Mouse (Mus musculus) bone marrow, adult 2 months (tissue): ENCODE measurements around the gene Mrpl54.

Source experiments
- CTCF ChIP-seq: fragments of 200-500 bp; IDR thresholded peaks from 2 replicates; pipeline ENCODE4 v1.5.1; 2011; ENCODE audit warnings: low read length, control low read depth; ENCODE audit not compliant: control insufficient read depth, insufficient read depth
- POLR2A ChIP-seq: fragments of 200-500 bp; IDR thresholded peaks from 2 replicates; pipeline ENCODE4 v1.6.1; 2011; ENCODE audit warnings: low read depth, mild to moderate bottlenecking, control low read depth, low read length, borderline replicate concordance; ENCODE audit not compliant: control insufficient read depth

DNA sequence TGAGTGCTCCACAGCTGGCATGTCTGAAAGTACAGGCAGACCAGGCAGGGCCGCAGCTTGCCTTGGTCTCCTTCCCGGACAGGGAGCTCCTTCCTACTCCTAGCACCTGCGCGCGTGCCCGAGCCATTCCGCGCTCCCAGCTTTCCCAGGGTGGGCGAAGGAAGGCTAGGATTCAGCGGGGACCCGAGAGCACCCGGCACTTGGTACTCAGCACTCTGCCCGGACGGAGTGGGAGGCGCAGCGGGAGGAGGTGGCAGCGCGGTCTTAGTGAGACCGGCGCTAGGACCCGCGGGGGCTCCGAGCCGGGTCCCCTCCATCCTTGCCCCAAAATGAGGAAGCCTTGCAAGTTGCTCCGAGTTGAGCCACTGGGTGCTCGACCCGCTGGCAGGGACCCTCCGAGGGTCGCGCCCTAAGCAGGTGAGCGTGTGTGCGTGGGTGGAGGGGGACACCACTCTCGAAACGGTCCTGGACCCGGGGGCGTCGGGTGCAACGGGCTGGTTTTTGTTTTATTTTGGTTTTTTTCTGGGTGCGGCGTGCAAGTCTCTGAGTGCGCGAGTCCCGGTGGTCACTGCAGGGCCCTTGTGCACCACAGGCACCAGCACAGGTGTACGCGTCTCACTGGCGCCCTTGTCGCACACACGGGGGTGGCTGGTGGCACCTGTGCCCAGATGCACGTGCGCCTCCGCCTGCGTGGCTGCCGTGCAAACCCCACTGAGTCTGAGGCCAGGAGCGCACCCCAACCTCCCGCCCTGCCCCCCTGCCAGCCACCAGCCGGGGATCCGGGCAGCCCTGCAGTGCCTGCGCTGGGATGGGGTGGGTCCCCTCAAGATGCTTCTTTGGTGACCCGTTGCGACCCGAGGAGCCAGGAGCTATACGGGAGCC lies 9.3 kb downstream of the Mrpl54 start:
- peak; percentile 13; the same call in 1 of the 2 replicates for TF ChIP-seq POLR2A
- TF ChIP-seq CTCF, result no peak
